Mouse (Mus musculus) natural killer cell, adult 2 months (primary cell): ENCODE measurements around the gene Gpc6.

Experiments
- DNase-seq, 2 experiments: peaks; one replicate each; pipeline ENCODE4 v3.0.0; 2022; ENCODE audit warnings: low spot score in 2 of 2

The Gpc6 gene

DNA sequence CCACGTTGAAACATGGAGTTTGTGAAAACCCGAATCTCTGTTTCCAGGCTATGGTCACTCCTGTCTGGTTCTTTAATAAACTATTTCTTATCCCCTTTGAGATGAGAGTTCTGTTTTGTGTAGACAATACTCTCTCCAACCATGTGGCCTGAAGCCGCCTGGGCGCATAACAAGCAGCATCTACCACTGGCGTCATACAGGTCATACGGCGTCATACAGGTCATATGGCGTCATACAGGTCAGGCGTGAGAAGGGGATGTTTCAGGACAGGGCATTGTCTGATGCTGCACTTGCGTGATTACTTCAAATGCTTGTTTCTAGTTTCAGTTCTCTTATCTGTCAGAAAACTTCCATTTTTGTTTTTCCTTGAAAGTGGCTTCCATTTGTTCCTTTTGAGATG, 1079.3 kb downstream of the Gpc6 start:
- no peak for DNase-seq

DNA sequence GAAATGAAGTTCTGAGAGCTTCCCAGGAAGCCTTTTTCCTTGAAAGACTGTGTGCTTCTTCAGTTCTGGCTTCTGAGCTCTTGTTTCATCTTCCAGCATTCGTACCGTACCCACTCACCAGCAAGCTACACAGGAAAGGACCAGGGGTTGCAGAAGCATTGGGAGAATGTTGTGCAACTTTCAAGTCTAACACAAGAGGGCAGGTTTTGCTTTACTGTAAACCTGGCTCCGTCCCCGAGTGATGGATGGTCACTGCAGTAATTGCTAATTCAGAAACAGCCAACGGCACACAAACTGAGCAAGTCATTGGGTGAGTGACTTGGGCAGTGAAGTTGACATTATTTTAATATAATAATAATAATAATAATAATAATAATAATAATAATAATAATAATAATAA, 1080.6 kb downstream of the Gpc6 start:
- no peak for DNase-seq

DNA sequence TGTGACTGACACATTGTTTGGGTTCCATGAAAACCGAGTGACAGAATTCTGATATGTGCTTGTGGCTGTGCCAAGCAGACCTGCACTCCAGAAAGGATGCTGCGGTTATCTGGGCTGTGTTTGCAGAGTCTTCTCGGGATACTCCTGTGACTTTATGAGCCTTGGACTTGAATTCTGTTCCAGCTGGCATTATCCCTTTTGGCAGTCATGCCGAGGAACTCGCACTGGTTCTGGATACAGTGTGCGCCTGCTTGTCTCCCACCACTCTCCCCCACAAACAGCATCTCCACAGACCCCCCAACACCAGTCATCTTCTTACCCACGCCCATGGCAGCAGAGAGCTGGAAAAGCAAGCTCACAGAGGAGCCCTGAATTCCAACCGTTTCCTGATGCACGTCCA, 1084.4 kb downstream of the Gpc6 start:
- no peak for DNase-seq

- DNase-seq: no peak
Observed at GRCm38 (mm10) chr14:118013237-118013636, 1088.1 kb downstream of the Gpc6 start.

- no peak for DNase-seq
Observed at GRCm38 (mm10) chr14:118019314-118019713, 1094.2 kb downstream of the Gpc6 start.

DNA sequence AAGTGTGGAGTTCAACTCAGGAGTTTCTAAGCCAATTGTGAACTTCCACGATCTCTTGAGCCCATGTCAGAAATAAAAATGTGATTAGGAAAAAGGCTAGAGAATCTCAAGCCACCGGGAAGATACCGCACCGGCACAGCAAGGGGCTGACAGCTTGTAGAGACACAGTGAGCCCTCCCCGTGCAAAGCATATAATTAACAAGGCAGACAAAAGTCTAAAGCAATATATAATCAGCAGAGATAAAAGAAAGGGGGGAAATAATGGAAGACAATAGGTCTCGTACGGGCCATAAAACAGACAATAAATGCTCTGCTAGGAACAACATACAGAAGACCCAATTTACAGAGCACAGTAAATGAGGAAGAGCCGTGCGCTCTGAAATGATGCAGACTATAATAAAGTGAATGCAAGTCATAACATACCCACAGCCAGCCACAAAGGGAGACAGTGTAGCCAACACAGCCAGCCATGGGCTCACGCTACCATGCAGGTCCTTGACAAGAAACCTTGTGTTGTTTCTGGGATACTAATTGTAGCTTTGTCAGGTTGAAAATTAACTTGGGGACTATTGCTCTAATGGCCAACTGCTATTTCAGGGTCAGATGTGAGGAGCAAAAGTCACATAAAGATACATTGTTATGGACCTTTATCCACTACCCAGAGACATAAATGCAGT, 1096.9 kb downstream of the Gpc6 start:
- DNase-seq: no peak
